Mouse (Mus musculus): ENCODE results near the gene Palld.

Gene Palld

DNA sequence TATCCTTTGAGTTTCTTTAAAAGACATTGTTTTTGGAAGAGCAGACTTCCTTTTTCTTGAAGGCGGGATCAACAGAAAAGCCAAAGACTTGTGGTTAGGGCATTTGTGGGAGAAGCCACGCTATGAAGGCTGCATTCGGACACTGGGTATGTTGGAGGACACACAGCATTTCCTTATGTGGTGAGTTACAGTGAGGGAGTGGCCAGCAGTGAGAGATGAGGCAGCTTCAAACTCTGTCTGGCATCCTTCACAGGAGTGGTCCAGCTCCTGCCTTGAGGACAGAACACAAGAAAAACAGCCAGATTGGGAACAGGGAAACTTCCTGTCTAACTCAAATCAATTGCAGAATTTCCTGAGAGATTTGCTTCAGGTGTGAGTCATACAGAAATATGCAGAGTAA is 281.2 kb downstream of the Palld start:
- no peak for DNase-seq

DNA sequence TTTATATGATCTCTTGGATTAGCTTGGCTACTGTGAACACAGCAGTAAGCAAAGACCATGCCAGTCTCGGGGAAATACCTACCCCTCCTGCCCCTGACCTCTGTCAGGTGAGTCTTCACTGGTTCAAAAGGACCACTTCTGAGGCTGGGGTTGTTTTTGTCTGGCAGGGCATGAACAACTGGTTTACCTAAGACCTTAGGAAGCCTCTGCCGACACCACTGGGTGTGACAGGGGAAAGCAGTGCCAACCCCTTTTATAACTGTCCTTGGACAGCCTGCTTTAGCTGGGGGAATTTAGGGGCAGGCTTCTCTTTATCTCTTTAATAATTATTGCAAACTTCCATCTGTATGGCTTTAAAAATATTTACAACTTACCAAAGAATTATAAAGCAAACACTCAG is 284.8 kb downstream of the Palld start:
- no peak for DNase-seq

DNA sequence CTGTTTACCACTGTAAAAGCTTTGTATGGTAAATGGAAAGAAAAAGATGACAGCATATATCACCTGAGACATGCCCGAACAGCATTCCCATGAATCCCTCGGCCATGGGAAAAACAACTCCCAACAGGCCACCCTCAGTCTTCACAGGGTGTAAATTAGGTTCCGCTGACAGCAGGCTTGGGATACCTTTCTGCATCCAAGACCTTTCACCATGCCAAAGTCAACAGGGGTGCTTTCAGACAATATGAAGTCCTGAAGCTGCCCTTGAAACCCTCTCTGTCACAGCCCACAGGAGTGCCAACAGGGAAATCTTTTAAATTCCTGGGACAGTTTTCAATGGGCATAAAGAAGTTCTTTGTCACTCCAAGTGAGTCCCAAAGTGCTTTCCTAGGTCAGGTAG is 285.4 kb downstream of the Palld start:
- DNase-seq = no peak

DNA sequence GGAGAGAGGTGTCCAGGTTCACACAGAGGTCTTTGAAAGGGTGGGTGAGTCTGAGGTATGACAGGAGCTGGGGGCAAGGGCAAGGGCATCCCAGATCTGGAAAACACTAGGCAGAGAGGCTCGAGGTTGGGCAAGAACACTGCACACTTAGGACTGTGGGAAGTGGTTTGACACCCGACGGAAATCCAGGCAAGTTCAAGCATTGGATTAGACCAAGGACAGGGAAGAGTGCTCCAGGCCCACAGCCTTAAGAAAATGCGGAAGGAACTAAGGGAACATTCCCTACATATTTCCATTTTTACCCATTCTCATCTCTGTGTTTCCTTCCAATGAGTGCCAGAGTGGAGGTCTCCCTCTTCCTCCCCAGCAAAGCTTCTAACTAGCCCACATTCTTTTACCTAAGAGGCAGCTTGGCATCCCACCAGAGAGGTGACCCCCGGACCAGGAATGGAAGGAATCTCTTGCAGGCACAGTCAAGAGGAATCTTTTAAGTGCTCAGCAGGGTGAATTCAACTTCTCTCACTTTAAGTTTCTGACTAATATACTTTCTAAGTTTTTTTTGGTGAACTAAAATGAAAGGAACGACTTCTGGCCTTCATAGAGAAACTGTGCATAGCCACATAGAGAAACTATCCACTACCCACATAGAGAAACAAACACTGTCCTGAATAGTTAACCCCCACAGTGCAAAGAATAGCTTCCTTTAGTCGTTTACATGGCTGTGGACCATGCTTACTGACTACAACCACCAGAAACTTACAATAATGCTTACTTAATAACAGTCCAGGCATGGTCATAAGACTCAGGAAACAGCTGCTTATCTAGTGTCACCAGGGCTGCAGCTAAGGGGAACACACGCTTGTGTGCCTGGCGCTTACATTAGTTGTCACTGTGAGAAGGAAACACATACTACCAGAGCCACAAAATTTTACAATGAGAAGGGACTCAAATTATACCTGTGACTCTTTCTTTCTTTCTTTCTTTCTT is 286.5 kb downstream of the Palld start:
- DNase-seq = no peak

DNA sequence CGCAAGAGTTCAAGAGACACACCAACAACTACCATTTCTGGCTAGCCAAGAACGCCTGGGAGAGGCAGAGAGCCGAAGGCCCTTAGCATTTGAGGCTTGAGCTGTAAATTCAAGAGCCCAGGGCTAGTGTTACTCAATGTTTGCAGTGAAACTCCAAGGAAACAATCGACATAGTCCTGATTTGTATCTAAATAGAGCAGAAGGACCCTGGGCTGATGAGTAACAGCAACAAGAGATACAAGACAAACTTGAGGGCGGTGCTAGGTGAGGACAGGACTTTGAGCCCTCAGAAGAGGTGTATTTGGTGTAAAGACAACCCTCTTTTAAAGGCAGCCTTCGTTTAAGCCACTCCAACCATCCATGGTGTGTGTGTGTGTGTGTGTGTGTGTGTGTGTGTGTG is 290.7 kb downstream of the Palld start:
- DNase-seq = no peak

DNA sequence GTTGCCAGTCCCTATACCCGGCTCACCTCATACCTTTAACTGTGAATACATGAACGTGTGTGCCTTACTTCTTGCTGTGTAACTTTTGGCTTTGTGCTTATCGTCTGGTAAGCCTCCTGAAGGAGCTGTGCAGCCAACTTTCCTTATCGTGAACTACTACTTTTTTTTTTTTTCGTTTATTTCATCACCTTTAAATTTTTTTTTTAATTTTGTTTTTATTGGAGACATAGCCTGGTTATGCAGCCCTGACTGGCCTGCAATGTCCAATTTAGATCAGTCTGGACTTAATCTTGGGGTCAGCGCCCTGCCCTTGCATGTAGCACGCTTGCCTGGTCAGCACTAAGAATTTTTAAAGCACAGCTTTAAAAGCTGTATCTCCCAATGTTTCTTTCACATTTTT is 291.4 kb downstream of the Palld start:
- no peak for DNase-seq

DNA sequence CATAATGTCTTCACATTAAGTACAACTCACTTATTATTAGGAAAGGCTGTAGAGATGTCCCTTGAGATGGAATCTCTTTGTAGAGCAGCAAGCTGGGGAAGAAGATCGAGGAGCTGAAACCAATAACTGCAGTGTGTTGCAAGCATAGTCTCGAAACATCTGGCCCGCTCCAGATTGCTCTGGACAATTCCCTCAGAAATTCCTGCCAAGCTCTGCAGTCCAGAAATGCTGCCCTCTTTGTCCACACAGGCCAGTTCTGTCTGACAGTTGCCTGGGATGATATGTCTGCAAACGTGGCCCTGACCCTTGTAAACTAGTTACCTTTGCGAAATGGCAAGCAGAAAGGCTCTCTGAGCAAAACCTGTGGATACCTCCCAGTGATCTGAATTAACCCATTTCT is 291.9 kb downstream of the Palld start:
- no peak for DNase-seq

DNA sequence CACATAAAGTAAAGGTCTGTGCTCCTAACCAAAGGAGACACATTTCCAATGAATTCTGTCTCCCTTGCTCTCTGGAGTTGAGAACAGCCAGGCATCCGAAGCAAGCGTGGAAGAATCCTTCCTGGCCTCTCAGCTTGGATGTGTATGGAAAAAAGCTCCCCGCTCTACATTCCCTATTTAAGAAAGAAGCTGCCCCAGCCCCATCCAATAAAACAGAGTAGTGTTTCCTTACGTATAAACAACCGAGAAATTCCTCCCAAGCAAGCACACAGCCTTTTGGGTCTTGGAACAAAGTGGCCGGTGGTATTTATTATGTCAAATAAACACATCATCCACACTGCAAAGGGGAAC is 295.1 kb downstream of the Palld start:
- no peak for DNase-seq

DNA sequence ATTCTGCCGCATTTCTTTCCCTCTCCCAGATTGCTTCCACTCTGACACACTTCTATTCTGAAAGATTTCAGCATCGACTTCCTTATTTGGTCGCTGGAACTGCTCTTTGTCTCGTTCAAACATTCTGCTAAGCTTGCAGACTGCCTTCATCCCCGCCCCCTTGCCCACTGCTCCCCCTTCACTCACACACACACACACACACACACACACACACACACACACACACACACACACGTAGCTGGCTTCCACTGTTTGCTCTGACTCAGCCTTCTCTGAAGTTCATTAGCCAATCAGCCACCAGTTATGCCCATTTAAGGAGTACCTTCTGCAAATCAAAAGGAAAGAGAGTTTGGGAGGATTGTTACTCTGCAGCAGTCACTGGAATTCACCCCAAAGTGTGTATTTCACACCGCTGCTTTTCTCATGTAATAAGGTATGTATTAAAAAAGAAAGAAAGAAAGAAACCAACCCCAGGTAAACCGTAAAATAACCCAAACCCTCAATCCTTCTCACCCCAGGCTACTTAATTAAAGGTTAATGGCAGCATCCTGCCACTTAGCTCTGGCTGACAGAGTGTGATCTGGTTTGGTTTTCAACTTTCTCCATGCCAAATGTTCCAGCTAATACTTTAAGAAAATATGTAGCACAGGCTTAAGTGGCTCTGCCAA is 295.6 kb downstream of the Palld start:
- no peak for DNase-seq

DNA sequence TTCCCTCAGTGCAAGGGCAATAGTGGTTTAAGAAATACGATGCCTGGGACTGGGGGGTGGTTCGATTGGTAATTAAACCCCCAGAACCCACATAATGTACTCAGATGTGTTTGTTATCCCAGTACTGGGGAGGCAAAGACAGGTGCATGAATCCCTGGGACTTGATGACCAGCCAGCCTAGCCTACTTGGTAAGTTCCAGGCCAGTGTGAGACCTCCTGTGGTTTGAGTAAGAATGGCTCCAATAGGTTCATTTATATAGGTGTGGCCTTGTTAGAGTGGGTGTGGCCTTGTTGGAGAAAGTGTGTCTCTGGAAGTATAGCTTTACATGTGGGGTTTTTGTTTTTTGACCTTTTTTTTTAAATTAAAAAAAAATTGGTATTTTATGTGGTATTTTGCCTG is 297.6 kb downstream of the Palld start:
- no peak for DNase-seq

DNA sequence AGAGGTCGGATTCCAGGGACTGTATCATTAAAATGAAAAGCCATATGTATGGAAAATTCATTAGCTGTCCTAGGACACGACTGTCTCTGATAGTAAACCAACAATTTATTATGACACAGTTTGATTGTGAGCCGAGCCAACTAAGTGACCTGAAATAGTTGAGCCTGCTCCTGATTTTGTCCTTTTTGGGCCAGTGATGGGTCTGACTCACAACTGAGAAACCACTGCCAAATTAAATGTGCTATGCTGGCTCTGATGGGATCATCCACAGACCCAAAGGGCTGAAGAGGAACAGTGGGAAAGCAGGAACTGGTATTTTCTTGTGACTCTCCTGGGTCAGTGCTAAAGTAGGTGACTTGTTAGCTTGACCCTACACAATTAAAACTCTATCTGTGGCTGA is 305.6 kb downstream of the Palld start:
- no peak for DNase-seq

DNA sequence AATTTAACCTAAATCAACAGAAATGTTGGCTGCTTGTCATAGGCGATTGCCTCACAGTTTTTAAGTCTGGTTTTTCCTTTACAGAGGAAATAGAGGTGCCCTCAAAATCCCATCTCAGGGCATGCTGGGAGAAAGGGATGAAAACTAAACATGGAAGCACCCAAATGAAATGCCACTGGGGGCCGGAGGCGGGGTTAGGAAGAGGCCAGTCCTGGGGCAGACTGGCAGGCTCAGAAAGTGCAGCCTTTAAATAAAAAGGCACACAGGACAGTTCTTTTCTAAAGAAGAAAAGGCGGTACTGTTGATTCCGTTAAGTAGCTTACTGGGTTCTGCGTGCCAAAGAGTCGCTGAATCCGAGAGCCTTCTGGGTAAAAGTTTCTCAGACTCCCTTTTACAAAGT is 311.0 kb downstream of the Palld start:
- DNase-seq = no peak

DNA sequence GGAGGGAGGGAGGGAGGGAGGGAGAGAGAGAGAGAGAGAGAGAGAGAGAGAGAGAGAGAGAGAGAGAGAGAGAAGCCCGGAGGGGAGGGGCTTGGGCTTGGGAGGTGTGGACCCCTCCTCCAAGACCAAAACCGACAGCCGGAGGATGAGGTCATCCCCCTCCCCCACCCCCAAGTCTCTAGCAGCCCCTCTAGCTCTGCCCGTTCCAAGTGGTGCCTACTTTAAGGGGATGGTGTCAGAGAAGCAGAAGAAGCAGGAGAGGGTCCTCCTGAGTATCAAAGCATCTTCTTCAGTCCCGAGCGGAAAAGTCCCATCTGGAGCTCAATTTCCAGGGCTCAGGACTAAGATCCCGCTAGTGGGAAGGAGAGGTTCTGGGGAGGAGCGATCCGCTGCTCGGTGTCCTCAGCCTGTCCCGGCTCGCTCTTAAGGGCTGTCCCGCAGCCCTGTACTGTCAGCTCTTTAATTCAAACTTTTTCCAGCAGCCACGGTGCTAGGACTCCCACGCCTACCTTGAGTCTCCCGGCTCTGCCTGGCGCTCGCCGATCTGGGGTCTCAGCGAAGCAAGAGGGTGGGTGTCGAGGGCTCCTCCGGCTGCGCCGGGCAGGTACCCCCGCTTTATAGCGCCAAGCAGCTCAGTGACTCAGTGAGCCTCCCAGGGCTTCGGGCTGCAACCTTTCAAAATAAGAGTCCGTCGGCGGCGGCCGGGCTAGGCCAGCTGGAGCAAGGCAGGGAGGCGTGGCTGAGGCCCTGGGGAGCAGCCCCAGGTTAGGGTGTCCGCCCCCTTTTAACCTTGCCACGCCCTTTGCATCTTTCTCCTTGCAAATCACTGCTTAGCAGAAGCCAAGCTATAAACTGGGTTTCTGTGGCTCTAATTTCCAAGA is 311.7 kb downstream of the Palld start:
- DNase-seq = peak; percentile 30 to 47

DNA sequence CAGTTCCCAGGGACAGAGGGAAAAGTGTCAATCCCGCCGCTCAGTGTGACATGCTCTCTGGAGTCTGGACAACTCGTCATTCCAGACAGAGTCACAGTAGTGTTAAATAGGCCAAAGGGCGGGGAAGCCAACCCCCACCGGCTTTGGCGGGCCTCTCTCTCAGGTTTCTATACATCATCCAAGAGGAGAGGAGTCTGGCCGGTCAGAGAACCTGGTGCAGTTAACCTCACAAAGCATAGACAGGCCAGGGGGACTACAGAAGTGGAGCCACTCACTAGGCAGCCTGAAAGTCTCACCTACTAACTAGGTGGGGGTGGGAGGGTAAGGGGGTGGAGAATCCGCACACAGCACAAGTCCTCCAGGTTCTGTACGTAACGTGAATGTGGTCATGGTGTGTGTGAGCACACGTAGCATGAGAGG is 312.5 kb downstream of the Palld start:
- peak; percentile 3 to 6 for DNase-seq

DNA sequence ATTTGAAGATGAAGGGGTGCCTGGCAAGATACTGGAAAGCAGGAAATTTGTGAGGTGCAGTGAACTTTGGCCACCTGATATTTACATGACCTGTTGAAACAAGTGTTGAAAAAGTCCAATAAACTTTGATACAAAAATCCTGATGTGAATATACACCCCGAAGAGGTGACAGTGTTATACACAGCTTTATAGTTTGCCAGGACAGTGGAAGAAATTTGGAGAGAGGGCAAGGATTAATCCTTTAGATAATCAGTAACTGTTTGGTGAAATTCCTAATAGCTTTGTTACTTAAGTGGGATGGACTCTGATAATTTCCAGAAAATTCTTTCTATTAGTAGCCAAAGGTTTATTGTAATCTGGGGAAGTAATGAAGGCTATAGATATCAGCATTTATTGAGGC is 314.2 kb downstream of the Palld start:
- DNase-seq = no peak

DNA sequence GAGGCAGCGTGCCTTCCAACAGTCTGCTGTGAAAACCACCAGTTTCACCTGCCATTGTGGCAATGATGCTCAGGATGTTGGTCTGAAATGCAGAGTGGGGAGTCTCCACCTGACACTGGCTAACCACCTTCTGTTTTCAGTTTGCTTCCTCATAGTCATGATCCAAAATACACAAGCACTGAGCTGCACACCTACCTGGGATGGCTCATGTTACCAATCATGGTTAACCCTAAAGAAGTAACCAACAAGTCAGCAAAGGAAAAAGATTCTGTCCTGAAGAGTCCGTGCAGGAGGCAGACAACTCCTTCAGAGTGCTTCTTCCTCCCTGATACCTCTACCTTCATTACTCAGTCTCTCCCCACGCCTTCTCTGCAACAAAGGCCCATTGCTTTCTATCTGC is 314.8 kb downstream of the Palld start:
- no peak for DNase-seq

DNA sequence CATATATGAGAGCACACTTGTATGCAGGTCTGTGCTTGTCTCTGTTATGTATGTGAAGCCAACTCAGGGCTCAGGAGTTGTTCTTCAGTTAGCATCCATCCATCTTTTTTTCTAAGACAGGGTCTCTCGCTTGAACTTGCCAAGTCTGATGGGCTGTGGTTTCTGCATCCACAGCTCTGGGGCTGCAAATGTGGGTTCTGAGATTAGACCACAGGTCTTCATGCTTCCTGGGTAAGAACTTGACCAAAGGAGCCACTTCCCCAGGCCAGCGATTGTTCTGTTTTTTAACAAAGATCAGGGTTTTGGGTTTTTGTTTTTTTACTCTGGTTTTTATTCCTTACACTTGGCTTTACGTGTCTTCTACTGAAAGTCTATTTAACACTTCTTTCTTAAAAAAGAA is 316.0 kb downstream of the Palld start:
- DNase-seq = no peak

DNA sequence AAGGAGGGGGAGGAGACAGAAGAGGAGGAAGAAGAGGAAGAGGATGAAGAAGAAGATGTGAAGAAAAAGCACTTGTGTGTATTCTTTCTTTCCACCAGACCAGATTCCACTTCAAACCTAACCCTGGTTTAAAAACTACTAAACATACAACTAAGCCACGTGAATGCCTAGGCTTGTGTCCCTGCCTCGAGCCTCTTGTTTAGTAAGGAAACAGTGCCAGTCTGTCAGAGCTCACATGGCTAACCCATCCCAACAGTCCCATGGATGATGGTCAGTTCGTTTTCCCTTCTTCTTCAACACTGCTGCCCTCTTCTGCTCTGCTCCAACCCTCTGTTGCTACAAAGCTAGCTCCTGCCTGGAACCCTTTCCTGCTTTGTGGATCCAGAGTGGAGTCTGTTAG is 316.7 kb downstream of the Palld start:
- no peak for DNase-seq

DNA sequence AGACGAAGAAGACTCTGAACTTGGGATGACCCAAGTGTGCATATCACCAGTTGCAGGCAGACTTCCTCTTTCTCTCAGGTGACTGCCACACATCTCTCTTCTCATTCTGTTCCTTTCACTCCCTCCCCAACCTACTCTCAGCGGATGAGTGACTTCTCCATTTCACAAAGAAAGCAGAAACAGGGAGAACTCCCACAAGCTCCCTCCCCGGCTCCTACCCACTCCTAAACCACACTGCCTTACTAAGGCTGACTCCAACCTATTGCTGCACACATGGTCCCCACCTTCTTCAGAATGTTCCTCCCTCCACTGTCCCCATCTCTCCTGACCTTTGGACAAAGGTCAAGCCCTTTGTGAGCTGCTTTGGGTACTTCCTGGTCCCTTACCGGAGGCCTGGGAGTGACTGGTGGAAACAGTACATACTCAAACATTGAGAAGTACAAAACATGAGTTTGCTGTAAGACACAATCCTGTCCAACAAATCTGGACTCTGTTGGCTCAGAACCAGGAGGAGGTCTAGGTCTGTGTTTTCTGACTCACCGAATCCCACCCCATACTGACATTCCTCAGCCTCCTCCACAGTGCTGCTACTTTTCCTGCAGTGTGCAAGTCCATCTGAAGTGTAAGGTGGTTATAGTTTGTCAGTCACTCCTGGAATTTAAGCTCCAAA is 317.6 kb downstream of the Palld start:
- DNase-seq = no peak

DNA sequence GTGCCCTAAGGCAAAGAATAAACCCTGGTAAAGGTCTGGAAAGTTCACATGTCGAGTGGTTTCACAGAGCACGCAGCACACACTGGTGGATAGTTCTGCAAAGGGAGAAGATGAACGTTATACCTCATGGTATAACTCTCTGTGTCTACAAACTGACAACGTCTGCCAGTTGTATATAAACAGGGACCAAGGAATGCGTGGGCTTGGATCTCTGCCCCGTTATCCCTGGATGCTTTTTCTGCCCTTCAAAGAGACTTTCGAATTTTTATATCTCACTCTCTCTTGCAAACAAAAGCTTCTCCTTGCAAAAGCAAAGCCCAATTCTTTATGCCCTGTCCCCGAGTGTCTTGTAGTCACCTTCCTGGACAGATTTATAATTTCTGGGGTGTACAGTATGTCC is 319.9 kb downstream of the Palld start:
- no peak for DNase-seq

DNA sequence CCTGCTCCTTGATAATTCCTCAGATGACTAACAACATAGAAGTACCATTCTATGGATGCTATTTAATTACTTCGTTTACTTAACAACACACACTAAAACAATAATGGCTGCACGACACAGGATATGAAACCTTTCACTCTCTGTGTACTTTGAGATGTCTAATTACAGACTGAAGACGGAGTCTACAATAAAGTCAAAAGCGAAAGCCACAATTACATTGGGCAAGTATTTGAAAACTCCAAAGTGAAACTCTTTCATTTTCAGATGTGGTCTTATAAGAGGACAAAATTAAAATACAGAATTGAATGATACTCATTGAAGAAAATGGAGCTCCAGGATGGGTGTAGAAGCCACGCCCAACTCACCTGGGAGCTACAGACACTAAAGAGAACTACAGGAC is 321.2 kb downstream of the Palld start:
- DNase-seq = no peak

DNA sequence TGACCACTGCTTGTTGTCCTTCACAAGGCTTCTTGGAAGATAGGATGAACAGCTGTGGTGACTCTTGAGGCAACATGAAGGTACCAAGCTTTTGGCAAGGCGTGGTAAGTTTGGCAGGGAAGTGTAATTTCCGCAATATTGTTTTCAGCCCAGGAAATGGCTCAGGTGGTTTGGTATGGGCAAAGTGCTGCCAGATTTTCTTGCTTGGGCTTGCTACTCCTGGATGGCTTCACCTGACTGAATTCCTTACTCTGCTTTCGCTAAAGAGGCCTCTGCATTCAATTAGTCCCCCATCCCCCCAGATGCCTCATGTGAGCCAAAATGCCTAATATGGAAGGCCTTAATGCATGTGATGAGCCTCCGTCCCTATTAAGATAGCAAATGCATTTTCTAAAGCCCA is 322.7 kb downstream of the Palld start:
- no peak for DNase-seq

DNA sequence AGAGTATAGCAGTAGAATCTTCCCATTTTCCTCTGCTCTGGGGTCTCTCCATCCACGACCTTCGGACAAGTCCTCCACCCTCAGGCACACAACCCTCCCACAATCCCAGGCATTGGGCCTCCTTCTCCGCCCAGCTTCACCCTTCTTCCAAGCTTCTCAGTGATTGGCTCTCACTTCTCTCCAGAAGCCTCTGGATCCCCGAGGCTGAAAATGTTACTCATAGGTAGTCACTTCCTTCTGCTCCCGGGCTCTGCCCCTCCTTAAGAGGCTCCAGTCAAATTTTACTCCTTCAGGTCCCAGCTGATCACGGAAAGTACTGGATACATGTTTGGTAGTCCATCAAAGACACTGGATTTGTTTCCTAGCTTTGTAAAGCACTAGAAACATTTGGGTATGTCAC is 323.7 kb downstream of the Palld start:
- DNase-seq = no peak
